Mouse (Mus musculus): ENCODE measurements at regions not wholly inside any gene's neighbourhood (a gene's known extent, or its start where the extent isn't known, plus 50 kb on each side); places are given as distances from the start of the nearest gene placed in this dataset.
A peak's percentile ranks its signal among the peaks of the same experiment; 100 is the strongest.

DNA sequence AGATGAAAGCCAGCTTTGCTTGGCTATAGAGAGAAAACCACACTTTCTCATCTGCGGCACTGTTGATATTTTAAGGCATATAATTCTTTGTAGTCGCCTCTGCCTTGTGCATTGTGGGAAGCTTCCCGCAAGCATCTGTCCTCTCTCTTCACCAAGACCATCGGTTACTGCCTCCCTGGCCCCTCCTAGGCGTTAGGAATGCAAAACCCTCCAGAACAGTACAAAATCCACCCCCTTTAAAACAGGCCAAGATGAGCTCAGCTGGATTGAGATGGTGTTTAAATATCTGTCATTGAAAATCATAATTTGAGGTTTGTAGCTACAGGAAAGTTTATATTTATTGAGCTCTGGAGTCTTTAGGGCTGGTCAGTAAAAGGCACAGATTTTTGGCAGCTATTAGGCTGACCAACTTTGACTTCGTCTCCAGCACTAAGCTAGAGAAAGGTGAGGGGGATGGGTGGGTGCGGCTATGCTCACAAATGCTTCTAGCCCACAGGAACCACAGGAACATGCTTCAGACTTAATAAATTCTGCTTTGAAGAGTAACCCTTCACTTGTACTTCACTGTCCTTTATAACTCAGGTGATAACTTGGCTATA lies 856.7 kb upstream of the Adgrl2 start:
- ATAC-seq (ENCODE audit: low FRiP score, low TSS enrichment) (no peak; the same call in 1 of the 2 replicates), DNase-seq (ENCODE audit: low spot score) (no peak)
- WGBS: 44% methylated on average over 7 of the region's 7 CpGs
- H3K4me2 ChIP-seq (replicated peaks; ENCODE audit: low read depth): no peak overlapping the region
- no peak for TF ChIP-seq EP300 (optimal IDR thresholded peaks at IDR 0.05)
- no peak for TF ChIP-seq CTCF (IDR thresholded peaks at IDR 0.05; ENCODE audit: low read depth)
- H3K4me3 ChIP-seq (ENCODE audit: low read depth, low read length): no peak overlapping the region
- no peaks in the 10 kb centered on the region for H3K36me3 ChIP-seq (ENCODE audit: control insufficient read depth, insufficient read depth, low read length)
- H3K9ac ChIP-seq (ENCODE audit: low read length): no peak overlapping the region
- H3K9me3 ChIP-seq (ENCODE audit: control insufficient read depth, low read length): no peaks in the 10 kb centered on the region
- no peaks in the 10 kb centered on the region for H3K4me1 ChIP-seq (replicated peaks; ENCODE audit: control insufficient read depth, insufficient read depth)
- H3K27ac ChIP-seq (replicated peaks): no peak overlapping the region
- H3K27me3 ChIP-seq (ENCODE audit: control insufficient read depth, insufficient read depth, low read length): no peaks in the 10 kb centered on the region

DNA sequence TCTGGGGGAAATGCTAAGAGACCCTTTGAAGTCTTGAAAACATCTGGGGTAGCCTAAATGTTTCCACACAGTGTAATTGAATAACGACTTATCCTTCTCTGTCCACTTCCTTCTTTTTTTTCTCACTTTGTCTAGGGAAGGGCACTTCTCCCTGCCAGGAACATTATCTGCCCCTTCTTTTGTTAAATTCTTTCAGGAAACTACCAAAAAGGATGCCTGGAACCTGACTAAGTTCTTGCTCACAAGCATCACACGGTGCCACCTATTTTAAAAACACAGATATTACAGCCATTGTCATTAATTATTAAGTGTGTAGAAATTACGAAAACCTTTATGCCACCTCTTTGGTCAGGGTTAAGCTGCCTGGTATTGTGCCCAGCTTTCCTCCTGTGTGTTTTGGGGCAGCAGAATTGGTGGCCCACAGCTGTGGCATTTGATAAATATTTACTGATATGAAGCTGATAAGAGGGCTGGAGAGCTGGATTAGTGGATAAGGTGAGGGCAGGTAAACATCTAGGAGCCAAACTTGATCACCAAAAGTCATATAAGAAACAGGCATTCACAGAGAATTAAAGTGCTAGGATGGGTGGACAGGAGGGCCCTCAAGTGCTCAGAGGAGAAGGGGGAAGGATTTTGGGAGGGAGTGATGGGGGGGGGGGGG lies 855.6 kb upstream of the Adgrl2 start:
- no peaks in the 10 kb centered on the region for H3K9me3 ChIP-seq (ENCODE audit: control insufficient read depth, low read length)
- no peaks in the 10 kb centered on the region for H3K36me3 ChIP-seq (ENCODE audit: control insufficient read depth, insufficient read depth, low read length)
- ATAC-seq (ENCODE audit: low FRiP score, low TSS enrichment): no peak
- no peak overlapping the region for H3K9ac ChIP-seq (ENCODE audit: low read length)
- DNase-seq (ENCODE audit: low spot score): no peak
- no peak overlapping the region for H3K4me2 ChIP-seq (replicated peaks; ENCODE audit: low read depth)
- no peaks in the 10 kb centered on the region for H3K27me3 ChIP-seq (ENCODE audit: control insufficient read depth, insufficient read depth, low read length)
- no peak overlapping the region for H3K4me3 ChIP-seq (ENCODE audit: low read depth, low read length)
- no peaks in the 10 kb centered on the region for H3K4me1 ChIP-seq (replicated peaks; ENCODE audit: control insufficient read depth, insufficient read depth)
- H3K27ac ChIP-seq (replicated peaks): no peak overlapping the region
- TF ChIP-seq CTCF (IDR thresholded peaks at IDR 0.05; ENCODE audit: low read depth): no peak
- TF ChIP-seq EP300 (optimal IDR thresholded peaks at IDR 0.05): no peak
- 32% methylated on average over 3 of the region's 3 CpGs for WGBS

DNA sequence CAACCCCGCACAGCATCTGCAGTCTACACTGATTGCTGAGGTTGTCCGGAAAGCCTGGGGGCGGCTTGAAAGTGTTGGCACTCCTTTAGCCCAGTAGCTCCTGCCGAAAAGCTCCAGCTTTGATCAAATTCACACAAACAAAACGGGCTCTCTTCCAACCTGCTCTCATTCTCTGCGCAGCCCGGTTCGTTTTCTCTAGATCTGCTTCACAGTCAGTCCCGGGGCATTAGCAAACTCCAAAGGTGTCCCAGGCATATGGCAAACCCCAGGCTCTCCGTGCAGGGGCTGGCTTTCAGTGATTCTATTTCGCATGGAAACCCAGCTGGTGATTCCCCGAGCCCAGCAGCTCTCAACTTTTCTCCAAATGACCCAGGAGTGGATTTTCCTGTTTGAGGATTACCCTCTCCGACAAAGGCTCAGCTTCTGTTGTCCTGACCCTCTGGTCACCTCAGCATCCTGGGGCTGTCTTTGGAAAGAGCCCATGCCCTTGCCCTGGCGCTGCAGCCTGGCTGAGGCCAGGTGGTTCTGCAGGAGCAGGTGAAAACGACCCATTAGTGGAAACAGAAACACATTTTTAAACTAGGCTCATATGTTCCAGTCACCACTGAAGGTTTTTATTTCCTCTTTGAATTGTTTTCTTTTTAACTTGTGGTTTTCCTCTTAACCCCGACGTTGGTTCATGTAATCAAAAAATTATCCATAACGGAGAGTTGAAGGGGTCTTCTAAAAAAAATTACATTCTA lies 854.9 kb upstream of the Adgrl2 start:
- ATAC-seq (ENCODE audit: low FRiP score, low TSS enrichment): no peak
- Histone ChIP-seq H3K4me1 (replicated peaks; ENCODE audit: control insufficient read depth, insufficient read depth) (no peaks in the 10 kb centered on the region), H3K27ac (replicated peaks) (no peak overlapping the region), H3K27me3 (ENCODE audit: control insufficient read depth, insufficient read depth, low read length) (no peaks in the 10 kb centered on the region), H3K9ac (ENCODE audit: low read length) (0 out of 2 replicates have a peak overlapping the region, but pooled peaks have one; percentile 38), H3K36me3 (ENCODE audit: control insufficient read depth, insufficient read depth, low read length) (no peaks in the 10 kb centered on the region), H3K4me3 (ENCODE audit: low read depth, low read length) (no peak overlapping the region), H3K4me2 (replicated peaks; ENCODE audit: low read depth) (peak overlapping the region; percentile 46), H3K9me3 (ENCODE audit: control insufficient read depth, low read length) (no peaks in the 10 kb centered on the region)
- DNase-seq (ENCODE audit: low spot score): no peak
- no peak for TF ChIP-seq CTCF (IDR thresholded peaks at IDR 0.05; ENCODE audit: low read depth)
- TF ChIP-seq EP300 (optimal IDR thresholded peaks at IDR 0.05): no peak
- WGBS: 12% methylated on average over 18 of the region's 18 CpGs

DNA sequence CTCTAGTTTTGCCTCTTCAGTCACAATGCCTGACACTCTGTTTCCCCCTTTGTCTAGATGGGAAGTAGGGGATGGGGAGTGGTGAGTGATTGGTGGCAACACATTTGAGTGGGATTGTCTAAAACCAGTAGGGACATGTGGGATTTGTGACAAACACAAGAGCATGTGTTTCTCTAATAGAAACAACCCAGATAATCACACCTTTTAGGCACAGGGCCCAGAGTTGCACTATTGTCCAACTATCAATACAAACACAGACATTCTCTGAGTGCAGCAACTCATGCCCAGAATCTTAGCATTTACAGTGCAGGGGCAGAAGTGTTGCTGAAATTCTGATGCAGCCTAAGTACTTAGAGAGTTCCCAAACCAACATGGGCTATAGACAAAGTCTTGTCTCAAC lies 847.6 kb upstream of the Adgrl2 start:
- H3K36me3 ChIP-seq (ENCODE audit: control insufficient read depth, insufficient read depth, low read length): no peaks in the 10 kb centered on the region
- H3K4me3 ChIP-seq (ENCODE audit: low read depth, low read length): no peak overlapping the region
- no peak overlapping the region for H3K27ac ChIP-seq (replicated peaks)
- no peaks in the 10 kb centered on the region for H3K4me1 ChIP-seq (replicated peaks; ENCODE audit: control insufficient read depth, insufficient read depth)
- TF ChIP-seq CTCF (IDR thresholded peaks at IDR 0.05; ENCODE audit: low read depth) (no peak), EP300 (optimal IDR thresholded peaks at IDR 0.05) (no peak)
- no peak overlapping the region for H3K9ac ChIP-seq (ENCODE audit: low read length)
- ATAC-seq (ENCODE audit: low FRiP score, low TSS enrichment) (no peak), DNase-seq (ENCODE audit: low spot score) (no peak)
- no peaks in the 10 kb centered on the region for H3K27me3 ChIP-seq (ENCODE audit: control insufficient read depth, insufficient read depth, low read length)
- no peaks in the 10 kb centered on the region for H3K9me3 ChIP-seq (ENCODE audit: control insufficient read depth, low read length)
- no peak overlapping the region for H3K4me2 ChIP-seq (replicated peaks; ENCODE audit: low read depth)

DNA sequence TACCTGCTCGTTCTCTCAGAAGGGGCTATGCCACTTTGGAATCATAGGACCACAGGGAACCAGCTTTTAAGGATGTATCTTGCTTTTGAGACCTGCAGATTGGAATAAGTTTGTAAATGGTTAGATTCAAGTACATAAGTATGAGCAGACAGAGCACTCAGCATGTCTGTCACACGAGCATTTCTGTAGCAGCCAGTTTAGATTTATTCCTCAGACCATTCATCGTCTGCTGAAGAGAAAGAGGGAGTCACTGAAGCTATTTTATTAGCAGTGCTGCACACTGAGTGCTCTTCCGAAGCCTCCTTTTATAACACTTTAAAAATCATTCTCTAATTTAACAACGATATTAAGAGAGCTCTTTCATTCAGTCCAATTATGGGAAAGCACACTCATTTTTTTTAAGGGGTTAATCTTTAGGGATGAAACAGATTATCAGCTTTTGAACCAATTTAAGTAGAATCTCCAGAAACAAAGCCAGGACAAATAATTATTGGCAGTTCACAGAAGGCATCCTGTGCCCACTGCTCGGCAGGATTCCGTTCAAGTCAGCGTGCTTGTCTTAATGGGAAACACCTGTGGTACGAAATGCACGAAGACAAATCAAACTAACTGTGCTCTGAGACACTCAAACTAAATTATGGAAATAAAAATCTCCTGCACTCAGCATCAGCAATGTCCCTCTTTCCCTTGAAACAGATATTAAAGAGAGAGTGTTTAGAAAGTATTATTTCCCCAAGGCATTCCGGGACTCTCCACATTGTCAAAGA lies 846.3 kb upstream of the Adgrl2 start:
- H3K4me2 ChIP-seq (replicated peaks; ENCODE audit: low read depth): no peak overlapping the region
- no peak overlapping the region for H3K4me3 ChIP-seq (ENCODE audit: low read depth, low read length)
- H3K9me3 ChIP-seq (ENCODE audit: control insufficient read depth, low read length): no peaks in the 10 kb centered on the region
- no peaks in the 10 kb centered on the region for H3K4me1 ChIP-seq (replicated peaks; ENCODE audit: control insufficient read depth, insufficient read depth)
- WGBS: 64% methylated on average over 11 of the region's 11 CpGs
- H3K9ac ChIP-seq (ENCODE audit: low read length): no peak overlapping the region
- H3K27me3 ChIP-seq (ENCODE audit: control insufficient read depth, insufficient read depth, low read length): no peaks in the 10 kb centered on the region
- H3K36me3 ChIP-seq (ENCODE audit: control insufficient read depth, insufficient read depth, low read length): no peaks in the 10 kb centered on the region
- no peak overlapping the region for H3K27ac ChIP-seq (replicated peaks)
- DNase-seq (ENCODE audit: low spot score): no peak
- ATAC-seq (ENCODE audit: low FRiP score, low TSS enrichment): no peak
- no peak for TF ChIP-seq CTCF (IDR thresholded peaks at IDR 0.05; ENCODE audit: low read depth)
- TF ChIP-seq EP300 (optimal IDR thresholded peaks at IDR 0.05): no peak
